Mouse (Mus musculus): Measurements from ENCODE around the gene Tcte1. TPM values are rescaled to one million over a fixed set of nuclear protein-coding genes. Genes with fewer than 3 reads are reported as not detected.

The Tcte1 gene
- total RNA-seq, 2 experiments from 2014 or later = not detected

- no peak for DNase-seq
Measured at GRCm38 (mm10) chr17:45515204-45515726, 8.0 kb upstream of the Tcte1 start.

GRCm38 (mm10) chr17:45515806-45516205, 7.4 kb upstream of the Tcte1 start:
- no peak for DNase-seq

DNA sequence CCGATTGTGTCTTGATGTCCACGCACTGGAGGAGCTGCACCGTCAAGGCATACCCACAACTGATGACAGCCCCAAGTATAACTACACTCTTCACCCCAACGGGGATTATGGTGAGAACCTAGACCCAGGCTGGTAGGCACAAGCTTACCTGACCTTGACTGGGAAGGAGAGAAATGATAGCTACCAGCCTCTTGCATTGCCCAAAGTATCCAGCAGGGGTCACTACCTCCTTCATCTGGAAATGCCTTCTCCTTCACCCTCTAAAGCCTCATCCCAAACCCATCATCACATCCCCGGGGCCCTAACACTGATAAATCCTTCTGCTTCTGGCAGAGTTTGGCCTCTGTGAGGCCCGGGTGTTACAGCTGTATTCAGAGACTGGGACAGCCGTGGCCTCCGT, 6.7 kb upstream of the Tcte1 start:
- DNase-seq = peak; percentile 44

- DNase-seq = no peak
Measured at GRCm38 (mm10) chr17:45517135-45517534, 6.1 kb upstream of the Tcte1 start.

GRCm38 (mm10) chr17:45517549-45518215, 5.6 kb upstream of the Tcte1 start:
- DNase-seq = no peak

GRCm38 (mm10) chr17:45518766-45519475, 4.3 kb upstream of the Tcte1 start:
- DNase-seq = no peak

DNA sequence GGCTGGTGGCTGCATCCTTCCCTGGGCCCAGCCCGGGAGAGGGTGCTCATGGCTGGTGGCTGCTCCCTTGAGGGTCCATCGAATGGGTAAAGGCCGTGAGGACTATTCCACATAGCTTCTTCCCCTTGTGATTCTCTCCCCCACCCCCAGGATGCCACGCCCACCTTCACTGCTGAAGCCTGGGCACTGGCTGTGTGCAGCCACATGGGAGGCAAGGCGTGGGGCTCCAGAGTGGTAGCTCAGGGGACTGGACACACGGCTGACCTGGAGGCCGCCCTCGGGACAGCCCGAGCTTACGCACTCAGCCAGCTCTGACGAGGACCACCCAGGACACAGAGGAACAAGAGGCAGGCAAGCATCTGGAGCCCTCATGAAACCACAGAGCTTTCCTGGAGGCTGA, 3.1 kb upstream of the Tcte1 start:
- DNase-seq = no peak

DNA sequence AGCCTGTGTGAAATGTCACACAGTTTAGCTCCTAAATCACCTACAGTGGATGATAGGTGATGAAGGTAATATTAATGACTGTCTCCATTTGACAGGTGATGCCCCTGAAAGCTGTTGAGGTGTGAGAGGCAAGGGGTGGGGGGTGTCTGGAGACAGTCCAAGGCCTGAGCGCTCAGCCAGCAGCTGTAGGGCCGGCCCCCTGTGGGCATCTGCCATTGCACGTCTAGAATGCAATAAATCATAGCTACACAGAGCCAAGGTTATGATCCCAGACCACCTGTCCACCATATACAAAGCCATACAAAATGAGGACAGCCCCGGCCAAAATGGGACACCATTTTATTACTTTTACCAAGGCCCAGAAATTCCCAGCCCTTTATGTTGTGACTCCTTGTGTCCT, 1.7 kb downstream of the Tcte1 start:
- no peak for DNase-seq

DNA sequence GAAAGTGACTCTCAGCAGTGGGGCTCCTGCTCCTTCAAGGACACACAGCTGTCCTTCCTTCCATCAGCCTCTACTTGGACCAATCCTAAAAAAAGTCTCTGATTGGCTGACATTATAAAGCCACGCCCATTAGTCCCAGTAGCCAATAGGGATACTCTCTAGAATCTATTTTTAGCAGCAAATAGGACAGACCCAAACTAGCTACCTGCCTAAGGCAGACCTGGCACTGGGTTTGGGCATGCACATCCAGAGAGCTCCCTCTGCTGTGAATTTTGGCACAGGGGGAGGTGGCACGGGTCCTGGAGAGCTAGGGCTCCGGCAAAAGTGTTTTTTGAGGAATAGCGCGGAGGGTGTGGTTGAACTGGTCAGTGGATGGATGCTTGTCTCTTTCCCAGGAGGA, 3.3 kb downstream of the Tcte1 start:
- no peak for DNase-seq

DNA sequence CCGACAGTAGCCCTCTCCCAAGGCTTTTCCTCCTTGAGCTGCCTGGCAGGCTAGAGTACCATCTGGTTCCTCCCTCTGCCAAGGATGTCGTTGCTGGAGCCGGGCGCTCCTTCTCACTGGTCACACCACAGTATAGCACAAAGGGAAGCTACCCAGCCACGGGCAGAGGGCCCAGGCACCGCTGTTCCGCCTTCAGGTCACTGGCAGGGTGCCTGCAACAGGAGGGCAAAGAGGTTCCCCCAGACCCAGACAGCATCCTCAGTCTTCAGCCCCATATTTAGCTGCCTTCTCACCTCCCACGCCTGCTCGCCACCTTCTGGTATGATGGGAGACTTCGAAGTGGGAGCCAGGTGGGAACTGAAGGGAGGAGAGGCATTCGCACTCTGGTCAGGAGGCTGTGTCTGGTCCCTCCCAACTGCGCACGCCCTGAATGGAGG, 7.1 kb downstream of the Tcte1 start:
- no peak for DNase-seq

GRCm38 (mm10) chr17:45532896-45533295, 9.7 kb downstream of the Tcte1 start:
- no peak for DNase-seq

GRCm38 (mm10) chr17:45536264-45536663, 13.0 kb downstream of the Tcte1 start:
- no peak for DNase-seq

- DNase-seq = no peak
Measured at GRCm38 (mm10) chr17:45538394-45538793, 15.2 kb downstream of the Tcte1 start.

DNA sequence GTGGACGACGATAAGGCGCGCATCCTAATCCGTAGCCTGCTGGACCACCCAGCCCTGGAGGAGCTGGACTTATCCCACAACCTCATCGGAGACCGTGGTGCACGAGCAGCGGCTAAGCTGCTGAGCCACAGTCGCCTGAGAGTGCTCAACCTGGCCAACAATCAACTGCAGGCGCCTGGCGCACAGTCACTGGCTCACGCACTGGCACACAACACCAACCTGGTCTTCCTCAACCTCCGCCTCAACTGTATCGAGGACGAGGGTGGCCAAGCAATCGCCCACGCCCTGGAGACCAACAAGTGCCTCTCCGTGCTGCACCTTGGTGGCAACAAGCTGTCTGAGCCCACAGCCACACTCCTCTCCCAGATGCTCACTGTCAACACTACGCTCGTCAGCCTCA, 16.4 kb downstream of the Tcte1 start:
- DNase-seq = no peak

- DNase-seq = no peak
Measured at GRCm38 (mm10) chr17:45542129-45542528, 18.9 kb downstream of the Tcte1 start.

DNA sequence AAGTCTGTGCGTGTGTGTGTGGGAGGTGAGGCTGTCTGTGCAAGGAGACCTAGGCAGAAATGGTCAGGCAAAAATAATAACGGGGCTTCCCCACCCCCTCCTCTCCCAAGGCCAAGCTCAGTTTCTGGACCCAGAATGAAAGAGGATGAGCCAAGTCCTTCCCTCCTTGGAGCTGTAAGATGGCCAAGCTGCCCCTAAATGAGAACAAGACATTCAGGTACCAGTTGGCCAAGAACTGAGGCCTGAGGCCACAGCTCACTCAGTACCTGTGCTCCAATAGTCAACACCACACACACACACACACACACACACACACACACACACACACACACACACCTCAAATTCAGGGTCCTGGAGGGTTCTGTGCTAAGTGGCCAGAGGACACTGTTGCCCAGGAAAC, 19.5 kb downstream of the Tcte1 start:
- no peak for DNase-seq

GRCm38 (mm10) chr17:45543115-45543514, 19.9 kb downstream of the Tcte1 start:
- DNase-seq = no peak

GRCm38 (mm10) chr17:45544001-45544872, 21.0 kb downstream of the Tcte1 start:
- DNase-seq = no peak

- no peak for DNase-seq
Measured at GRCm38 (mm10) chr17:45544873-45545277, 21.6 kb downstream of the Tcte1 start.

GRCm38 (mm10) chr17:45545278-45545961, 22.2 kb downstream of the Tcte1 start:
- no peak for DNase-seq

DNA sequence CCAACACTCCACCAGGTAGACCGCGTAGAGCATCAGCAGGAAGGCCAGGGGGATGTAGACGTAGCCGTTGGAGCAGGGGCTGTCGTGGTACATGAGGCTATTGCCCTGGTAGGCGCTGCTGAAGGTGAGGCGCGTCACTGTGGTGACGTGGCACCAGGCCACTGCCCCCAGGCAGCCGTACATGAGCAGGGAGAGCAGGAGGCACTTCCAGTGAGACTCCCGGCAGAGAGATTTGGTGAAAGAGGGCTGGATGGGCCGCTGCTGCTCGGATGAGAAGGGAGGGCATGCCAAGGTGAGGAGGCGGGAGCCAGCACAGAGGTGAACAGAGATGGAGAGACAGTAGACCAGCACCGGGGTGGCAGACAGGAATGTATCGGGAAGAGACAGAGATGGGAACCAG, 23.7 kb downstream of the Tcte1 start:
- DNase-seq = no peak

Data from gastrocnemius, postnatal 25 days (tissue).